Mouse (Mus musculus) embryonic stem cell, embryonic (primary cell): Measurements from ENCODE around the gene Soga1.

Experiments used
- CTCF ChIA-PET, 4 experiments: fragments of 300-600 bp in 2 of 4; fragments of 350-600 bp in 2 of 4; sonication (Branson Sonifier 250); formaldehyde crosslinking; loops; one replicate each; lab custom pipeline; 2022; ENCODE audit warnings: inconsistent platforms in 2 of 4; lab: Charles Lee
- POLR2A ChIA-PET, 4 experiments: fragments of 300-600 bp in 2 of 4; fragments of 350-600 bp in 2 of 4; sonication (Branson Sonifier 250); formaldehyde crosslinking; loops; one replicate each; lab custom pipeline; 2022; ENCODE audit warnings: antibody characterized with exemption in 4 of 4, inconsistent platforms in 1 of 4; lab: Charles Lee

Soga1 gene

DNA sequence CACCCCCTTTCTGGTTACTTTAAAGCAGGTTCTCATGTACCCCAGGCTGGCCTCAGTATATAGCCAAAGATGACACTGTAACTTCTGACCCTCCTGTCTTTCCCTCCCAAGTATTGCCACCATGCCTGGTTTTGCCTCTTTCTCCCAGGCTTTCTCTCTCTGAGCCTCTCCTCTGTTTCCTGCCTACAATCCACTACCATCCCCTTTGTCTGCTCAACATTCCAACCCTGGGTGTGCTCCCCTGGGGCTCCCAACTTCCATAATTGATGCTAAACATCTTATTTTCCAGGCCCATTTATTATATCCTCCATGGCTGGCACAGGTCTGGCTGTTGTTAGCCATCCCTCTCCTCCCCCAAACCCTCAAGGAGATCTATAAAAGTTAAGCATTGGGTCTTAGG lies 70.5 kb downstream of the Soga1 start:
- ChIA-PET CTCF (no interaction called here), POLR2A (interaction anchor here in 3 of 4 experiments (0.6 to 3.0 kb wide), 10 partner anchors 8 to 607 kb away, joined by 3 to 23 read pairs (median 4); no protein-coding TSS in a partner anchor)

DNA sequence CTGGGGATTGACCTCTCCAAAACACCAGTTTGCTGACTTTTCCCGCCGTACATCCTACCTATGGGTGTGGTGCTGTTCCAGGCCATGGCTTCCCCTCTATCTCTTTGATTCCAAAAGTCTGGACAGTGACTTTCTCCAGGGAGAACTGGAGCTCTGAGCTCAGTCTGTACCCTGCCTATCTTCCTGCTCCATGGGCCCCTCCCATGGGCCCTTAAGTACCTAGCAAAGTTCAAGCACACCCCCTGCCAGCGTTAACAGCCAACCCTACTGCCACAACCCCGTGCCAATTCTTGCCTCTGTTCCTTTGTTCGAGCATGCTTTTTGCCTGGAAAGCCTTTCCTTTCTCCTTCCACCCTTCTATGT lies 71.8 kb downstream of the Soga1 start:
- ChIA-PET POLR2A (interaction anchor here in 3 of 4 experiments (0.6 to 3.0 kb wide), 37 partner anchors 8 to 460 kb away, joined by 3 to 27 read pairs (median 4); partner anchors contain the start of genes Ndrg3 (in 2 of the 3), Rbl1 (in 2 of the 3), Aar2 (in 1 of the 3) and Rab5if (in 1 of the 3)), CTCF (interaction anchor here in 3 of 4 experiments (0.6 to 1.7 kb wide), 4 partner anchors 10 to 127 kb away, joined by 3 to 4 read pairs (median 3); no protein-coding TSS in a partner anchor)

DNA sequence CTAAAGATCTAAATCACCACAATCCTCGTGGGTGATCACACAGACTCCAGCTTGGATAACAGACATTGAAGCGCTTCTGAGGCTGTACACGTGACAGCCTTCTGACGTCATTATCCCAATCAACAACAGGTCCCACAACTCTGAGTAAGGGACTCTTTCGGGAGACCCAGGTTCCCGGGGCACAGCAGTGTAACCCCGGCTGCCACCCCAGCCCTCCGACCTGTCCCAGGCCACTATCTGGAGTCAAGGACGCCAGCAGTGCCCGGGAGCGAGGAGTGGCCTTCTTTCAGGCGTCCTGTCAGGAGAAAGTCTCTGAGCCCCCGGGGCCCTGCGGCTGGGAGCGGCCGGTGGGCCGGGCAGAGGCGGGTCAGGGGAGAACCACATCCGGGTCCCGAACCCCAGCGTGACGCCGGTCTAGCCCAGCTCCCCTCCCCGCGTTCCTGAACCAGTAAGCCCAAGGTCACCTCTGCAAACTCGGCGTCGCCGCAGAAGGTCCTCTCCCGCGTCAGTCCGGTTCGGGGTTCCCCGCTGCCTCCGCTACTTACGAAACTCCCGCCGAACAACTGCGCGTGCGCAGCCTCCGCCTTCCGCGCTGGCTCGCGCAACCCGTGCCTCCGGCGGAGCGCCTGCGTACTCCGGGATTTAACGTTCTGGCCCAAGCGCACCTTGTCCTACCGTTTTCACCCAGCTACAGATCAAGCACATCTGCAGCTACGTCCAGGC lies 72.4 kb downstream of the Soga1 start, which contains the start of gene Dsn1:
Gene Dsn1, minus strand, starts transcription at position 644 of the 723 bp plus-strand sequence.
- ChIA-PET CTCF (interaction anchor here in 3 of 4 experiments (0.6 to 1.7 kb wide), 3 partner anchors 10 to 127 kb away, joined by 3 to 4 read pairs (median 3); no protein-coding TSS in a partner anchor), POLR2A (interaction anchor here in 3 of 4 experiments (0.6 to 3.0 kb wide), 47 partner anchors 8 to 827 kb away, joined by 3 to 27 read pairs (median 4); partner anchors contain the start of genes Ndrg3 (in 2 of the 3), Rbl1 (in 2 of the 3), Aar2 (in 1 of the 3) and Rab5if (in 1 of the 3))

DNA sequence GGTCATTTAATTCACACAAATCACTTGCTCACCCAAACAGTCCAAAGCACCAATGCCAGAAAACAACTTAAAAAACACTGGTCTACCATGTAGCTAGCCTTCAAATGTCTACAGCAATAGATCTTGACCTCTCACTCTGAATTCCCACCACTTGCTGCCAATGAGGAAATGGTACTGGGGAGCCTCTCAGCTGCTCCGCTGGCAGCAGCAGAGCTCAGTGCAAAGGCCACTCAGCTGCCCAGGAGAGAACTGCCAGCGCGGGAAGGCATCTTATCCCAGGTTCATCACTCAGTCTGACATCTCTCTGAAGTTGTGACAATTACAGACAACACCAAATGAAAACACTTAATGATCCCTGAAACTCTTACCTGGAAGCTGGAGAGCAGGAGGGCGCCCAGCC lies 76.7 kb downstream of the Soga1 start:
- ChIA-PET POLR2A (interaction anchor here in 2 of 4 experiments (0.7 to 0.9 kb wide), 2 partner anchors 17 to 21 kb away, joined by 3 to 5 read pairs; no protein-coding TSS in a partner anchor), CTCF (interaction anchor here in 1 of 4 experiments (1.0 kb wide), 1 partner anchor 115 kb away, joined by 4 read pairs; no protein-coding TSS in a partner anchor)

DNA sequence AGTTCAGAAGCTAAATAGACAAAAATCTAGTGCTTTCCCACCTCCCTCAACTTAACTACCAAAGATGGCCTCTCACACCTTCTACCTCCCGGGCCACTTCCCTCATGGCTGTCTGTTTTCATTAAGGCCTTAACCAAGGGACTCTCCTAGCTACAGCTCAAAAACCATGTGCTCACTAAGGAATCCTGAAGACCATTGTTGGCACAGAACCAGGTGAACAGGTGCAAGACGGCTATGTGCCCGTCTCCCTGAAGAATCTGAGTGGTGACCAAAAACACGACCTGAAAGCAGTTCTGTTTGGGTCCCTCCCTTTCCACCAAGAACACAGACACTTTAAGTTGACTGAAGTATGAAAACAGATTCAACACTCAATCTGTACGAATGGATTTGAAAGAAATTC lies 80.8 kb downstream of the Soga1 start:
- ChIA-PET CTCF (no interaction called here), POLR2A (interaction anchor here in 3 of 4 experiments (0.7 to 1.6 kb wide), 3 partner anchors 8 to 40 kb away, joined by 4 to 7 read pairs (median 5); partner anchors contain the start of gene Dsn1 (in 2 of the 3))

DNA sequence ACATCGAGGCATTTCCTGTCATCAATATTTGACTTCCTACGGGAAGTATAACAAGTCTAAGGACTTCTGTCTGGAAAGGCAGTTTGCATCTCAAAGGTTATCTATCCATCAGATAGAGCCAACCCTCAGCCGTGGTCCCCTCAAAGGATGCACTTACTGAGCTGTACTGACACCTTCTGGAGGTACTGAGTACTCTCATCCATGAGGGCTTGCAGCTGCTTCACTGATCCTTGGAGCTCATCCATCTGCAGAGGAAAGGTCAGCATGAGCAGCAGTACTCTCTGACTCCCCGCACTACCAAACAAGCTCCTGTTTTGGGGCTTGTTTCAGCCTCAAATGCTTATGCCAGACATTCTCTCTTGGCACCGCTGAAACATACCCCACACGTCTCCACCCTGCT lies 82.5 kb downstream of the Soga1 start:
- CTCF ChIA-PET, result interaction anchor here (0.5 to 2.0 kb wide), 27 partner anchors 15 to 742 kb away, joined by 3 to 9 read pairs (median 4); no protein-coding TSS in a partner anchor
- POLR2A ChIA-PET, result interaction anchor here in 3 of 4 experiments (0.6 to 1.5 kb wide), 10 partner anchors 9 to 1938 kb away, joined by 3 to 17 read pairs (median 5); partner anchors contain the start of gene Dsn1 (in 1 of the 3)

DNA sequence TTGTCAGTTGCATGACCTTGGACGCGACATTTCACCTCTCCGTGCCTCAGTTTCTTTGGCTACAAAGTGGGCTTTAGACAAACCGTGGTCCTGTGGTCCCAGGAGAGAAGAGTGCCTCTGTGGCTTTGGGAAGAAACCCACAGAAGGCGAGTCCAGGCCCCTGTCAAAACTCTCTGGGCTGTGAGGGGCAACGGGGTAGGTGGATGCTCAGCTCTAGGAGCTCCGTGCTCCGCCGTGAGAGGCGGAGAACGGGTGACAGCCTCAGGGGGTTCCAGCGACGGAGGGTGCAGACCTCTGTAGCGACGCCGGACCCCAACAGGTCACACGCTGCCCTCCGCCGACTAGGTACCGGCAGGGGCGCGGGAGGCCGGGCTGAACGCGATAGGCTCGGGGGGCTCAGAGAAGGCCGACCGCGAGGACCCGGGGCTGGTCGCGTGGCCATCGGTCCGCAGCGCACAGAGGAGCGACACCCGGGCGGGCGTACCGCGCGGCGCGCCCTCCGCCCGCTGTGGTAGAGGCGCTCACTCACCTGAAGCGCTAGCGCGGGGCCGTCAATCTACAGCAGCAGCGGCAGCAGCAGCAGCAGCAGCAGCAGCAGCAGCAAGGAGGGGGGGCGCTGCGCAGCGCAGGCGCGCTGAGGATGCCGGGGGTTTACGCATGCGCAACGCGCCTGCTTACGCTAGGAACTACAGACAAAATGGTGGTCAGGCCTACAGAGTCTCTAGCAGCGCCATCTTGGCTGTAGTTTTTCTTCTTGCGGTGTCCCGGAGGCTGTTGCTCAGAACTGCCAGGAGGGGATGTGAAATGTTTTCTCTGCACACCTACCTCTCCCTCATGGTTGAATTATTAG lies 87.4 kb downstream of the Soga1 start, which contains the start of gene Ndrg3:
Gene Ndrg3, minus strand, starts transcription at position 587 of the 850 bp plus-strand sequence.
- CTCF ChIA-PET, result interaction anchor here (0.5 to 1.2 kb wide), 7 partner anchors 19 to 182 kb away, joined by 3 to 10 read pairs (median 4); partner anchors contain the start of gene Rab5if (in 1 of the 4)
- POLR2A ChIA-PET, result interaction anchor here in 2 of 4 experiments (0.6 to 6.0 kb wide), 23 partner anchors 9 to 213 kb away, joined by 3 to 50 read pairs (median 5); partner anchors contain the start of genes Dsn1 (in 2 of the 2), Rab5if (in 1 of the 2) and Rbl1 (in 1 of the 2)

DNA sequence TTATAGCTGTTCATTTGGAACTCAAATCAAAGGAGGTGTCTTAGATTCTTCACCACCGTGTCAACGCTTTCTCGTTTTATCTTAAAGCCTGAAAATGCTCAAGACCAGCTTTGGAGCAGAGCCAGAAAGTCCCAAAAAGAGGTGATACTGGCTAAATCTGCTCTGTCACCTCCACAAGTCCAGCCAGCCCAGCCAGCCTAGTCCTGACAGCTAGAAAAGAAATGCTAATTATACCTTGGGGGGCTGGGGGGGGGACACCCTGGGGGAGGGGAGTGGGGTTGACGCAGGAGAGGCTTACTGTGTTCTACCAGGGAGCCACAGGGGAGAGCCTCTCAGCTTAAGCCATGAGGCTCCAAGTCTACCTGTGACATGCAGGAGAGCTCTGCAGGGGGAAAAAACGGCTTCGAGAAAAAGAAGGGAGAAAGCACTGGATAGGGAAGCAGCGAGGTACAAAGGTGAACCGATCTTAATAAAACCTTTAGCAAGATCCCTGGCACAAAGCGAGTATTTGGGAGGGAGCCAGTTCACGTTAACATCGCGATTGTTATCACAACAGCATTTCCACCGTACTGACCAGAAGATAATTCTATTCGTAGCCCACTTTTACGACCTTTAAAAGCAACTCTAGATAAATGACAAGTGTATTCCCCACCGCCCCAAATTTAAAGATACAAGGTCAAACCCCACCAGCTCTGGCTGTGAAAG lies 88.2 kb downstream of the Soga1 start:
- ChIA-PET POLR2A (interaction anchor here (0.5 to 6.0 kb wide), 30 partner anchors 8 to 530 kb away, joined by 3 to 50 read pairs (median 4); partner anchors contain the start of genes Dsn1 (in 2 of the 4), Rab5if (in 1 of the 4) and Rbl1 (in 1 of the 4)), CTCF (interaction anchor here (0.5 to 1.2 kb wide), 15 partner anchors 13 to 1556 kb away, joined by 3 to 10 read pairs (median 4); partner anchors contain the start of gene Rab5if (in 1 of the 4))

DNA sequence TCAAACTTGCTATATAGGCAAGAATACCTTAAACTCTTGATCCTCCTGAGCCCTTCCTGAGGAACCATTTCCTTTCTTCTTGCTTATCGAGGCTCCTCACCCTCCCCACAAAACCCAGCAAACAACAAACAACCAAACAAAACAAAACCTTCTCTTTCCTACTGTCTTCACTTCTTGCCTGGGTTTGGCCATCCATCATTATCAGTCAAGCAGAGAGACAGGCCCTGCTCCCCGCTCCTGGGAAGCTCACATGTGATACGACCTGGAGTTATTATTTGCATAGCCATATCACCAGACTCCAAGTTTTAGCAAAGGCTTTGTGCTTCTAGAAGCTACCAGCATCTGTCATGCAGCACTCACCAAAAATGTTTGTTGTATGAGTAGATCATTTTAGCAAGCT lies 91.7 kb downstream of the Soga1 start:
- ChIA-PET CTCF (no interaction called here), POLR2A (interaction anchor here in 1 of 4 experiments (1.1 to 1.4 kb wide), 2 partner anchors 9 to 19 kb away, joined by 4 to 5 read pairs; partner anchors contain the start of gene Dsn1)

DNA sequence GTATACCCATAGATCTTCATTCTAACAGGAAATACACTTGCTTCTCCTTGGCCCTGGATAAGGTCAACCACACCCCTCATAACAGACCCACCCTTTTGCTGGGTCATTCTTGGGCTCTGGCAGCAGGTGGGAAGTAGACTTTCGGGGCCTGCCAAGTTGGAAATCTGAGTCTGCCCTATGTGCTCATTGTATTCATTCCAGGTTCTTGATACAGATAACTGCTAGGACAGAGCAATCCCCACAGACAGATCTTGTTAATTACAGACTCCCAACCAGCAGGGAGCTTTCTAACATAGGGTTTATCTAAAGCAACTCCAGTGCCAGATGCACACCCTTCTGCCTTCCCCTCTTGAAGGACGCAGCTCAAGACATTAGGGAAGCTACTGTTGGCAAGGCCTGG lies 96.2 kb downstream of the Soga1 start:
- ChIA-PET POLR2A (interaction anchor here in 3 of 4 experiments (0.6 to 5.0 kb wide), 10 partner anchors 8 to 221 kb away, joined by 3 to 50 read pairs (median 4); partner anchors contain the start of genes Dsn1 (in 1 of the 3) and Ndrg3 (in 1 of the 3)), CTCF (interaction anchor here in 1 of 4 experiments (0.5 kb wide), 1 partner anchor 15 kb away, joined by 3 read pairs; no protein-coding TSS in a partner anchor)

DNA sequence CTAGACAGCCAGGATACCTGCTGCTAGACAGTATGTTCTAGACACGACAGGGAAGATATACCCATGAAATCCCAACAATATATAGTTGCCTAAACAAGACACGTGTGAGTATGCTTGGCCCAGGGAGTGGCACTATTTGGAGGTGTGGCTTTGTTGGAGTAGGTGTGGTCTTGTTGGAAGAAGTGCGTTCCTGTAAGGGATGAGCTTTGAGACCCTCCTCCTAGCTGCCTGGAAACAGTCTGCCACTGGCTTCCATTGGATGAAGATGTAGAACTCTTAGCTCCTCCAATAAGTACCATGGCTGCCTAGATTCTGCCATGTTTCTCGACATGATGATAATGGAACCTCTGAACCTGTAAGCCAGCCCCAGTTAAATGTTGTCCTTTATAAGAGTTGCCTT lies 97.8 kb downstream of the Soga1 start:
- POLR2A ChIA-PET, result interaction anchor here in 3 of 4 experiments (0.6 to 5.0 kb wide), 14 partner anchors 9 to 1421 kb away, joined by 3 to 50 read pairs (median 4); partner anchors contain the start of genes Ndrg3 (in 2 of the 3) and Dsn1 (in 1 of the 3)
- CTCF ChIA-PET, result interaction anchor here (0.5 to 1.4 kb wide), 5 partner anchors 15 to 477 kb away, joined by 3 to 5 read pairs (median 3); no protein-coding TSS in a partner anchor

DNA sequence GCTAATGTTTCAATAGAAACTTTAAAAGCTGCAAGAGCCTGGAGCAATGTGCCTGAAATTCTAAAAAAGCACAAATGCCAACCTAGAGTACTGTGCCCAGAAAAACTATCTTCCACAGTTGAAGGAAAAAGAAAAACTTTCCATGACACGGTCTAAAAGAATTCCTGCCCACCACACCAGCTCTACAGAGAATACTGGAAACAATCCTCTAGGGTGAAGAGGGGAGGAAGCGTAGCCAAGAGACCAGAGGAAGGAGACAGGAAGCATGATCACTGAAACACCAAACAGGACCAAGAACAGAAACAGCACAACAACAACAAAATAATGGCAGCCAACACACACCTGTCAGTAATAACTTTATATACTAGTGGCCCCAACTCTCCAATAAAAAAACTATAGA lies 99.0 kb downstream of the Soga1 start:
- ChIA-PET POLR2A (interaction anchor here in 3 of 4 experiments (0.9 to 5.0 kb wide), 7 partner anchors 10 to 53 kb away, joined by 3 to 50 read pairs (median 7); partner anchors contain the start of genes Ndrg3 (in 2 of the 3) and Dsn1 (in 1 of the 3)), CTCF (interaction anchor here in 1 of 4 experiments (0.5 kb wide), 1 partner anchor 240 kb away, joined by 7 read pairs; no protein-coding TSS in a partner anchor)

DNA sequence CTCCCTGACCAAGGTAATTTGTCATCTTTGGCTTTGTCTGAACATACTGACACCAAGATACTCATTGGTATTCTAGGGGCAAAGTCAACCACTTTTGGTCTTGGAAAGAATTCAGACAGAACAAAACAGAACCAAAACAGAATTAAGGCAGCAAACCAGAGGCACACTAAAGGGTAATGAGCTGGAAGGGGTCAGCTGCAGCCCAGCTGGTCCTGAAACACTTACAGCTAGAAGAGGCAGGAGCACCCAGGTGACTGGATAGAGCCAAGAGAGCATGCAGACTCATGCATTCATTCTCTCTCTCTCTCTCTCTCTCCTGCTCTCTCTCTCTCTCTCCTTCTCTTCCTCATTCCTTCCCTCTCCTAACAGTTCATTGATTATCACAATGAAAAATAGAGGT lies 102.3 kb downstream of the Soga1 start:
- ChIA-PET POLR2A (interaction anchor here in 2 of 4 experiments (0.6 to 1.4 kb wide), 2 partner anchors 14 to 196 kb away, joined by 3 to 4 read pairs; no protein-coding TSS in a partner anchor), CTCF (no interaction called here)

DNA sequence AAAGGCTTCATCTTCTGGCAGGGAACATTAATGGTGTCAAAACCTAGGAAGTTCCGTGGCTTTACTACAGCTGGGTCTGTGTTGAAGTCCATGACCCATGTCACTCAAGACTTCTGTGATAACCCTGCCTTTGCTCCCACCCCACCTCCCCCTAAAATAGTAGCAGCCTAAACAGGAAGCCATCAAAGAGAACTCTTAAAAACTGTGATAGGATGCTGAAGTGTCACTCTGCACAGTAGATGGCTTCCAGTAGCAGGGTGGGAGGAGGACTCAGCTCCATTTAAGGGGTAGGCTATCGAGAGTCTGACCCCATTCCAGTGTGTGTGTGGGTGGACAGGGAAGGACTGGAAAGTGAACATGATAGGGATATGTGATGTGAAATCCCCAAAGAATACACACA lies 104.1 kb downstream of the Soga1 start:
- CTCF ChIA-PET, result interaction anchor here in 1 of 4 experiments (0.7 kb wide), 1 partner anchor 11 kb away, joined by 7 read pairs; no protein-coding TSS in a partner anchor
- POLR2A ChIA-PET, result interaction anchor here in 2 of 4 experiments (0.7 to 1.2 kb wide), 2 partner anchors 13 to 67 kb away, joined by 3 read pairs; no protein-coding TSS in a partner anchor

DNA sequence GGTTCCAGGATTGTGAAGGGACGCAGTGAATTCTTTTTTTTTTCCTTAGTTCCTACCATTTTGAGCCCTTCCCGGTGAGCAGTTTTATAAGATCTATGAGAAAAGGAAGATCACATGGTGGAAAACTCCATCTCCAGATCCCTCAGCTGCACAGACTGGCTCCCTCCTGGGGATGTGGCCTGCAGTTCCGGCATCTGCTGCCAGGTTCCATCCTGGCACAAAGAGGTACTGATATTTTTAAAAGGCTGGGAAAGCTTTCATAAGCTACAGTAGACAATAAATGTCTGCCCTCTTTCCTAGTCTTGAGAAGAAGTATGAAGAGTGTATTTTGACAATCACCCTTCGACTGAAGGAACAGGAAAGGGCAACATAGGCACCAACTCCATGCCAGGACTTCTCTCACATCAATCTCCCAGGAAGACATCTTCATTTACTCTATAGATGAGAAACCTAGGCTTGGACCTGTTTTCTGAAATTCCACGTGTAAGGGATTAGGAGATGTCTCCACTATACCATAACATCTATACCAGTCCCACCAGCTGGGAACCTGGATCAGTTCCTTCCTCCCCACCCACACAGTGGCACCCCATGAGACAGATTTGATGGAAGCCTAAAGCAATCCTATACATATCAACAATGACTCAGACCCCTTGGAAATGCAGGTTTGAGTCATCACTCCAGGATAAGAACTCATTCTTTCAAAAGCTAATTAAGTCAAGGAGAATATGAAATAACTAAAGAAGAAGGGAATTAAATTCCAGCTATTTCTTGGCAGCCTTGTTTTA lies 105.5 kb downstream of the Soga1 start:
- ChIA-PET POLR2A (interaction anchor here in 3 of 4 experiments (0.6 to 1.1 kb wide), 3 partner anchors 9 to 371 kb away, joined by 3 to 4 read pairs (median 4); no protein-coding TSS in a partner anchor), CTCF (interaction anchor here in 2 of 4 experiments (0.6 to 1.3 kb wide), 4 partner anchors 18 to 461 kb away, joined by 3 to 5 read pairs (median 3); no protein-coding TSS in a partner anchor)
